Mouse (Mus musculus): ENCODE results near the gene Vps13a. TPM values are rescaled to one million over a fixed set of nuclear protein-coding genes. Genes with fewer than 3 reads are reported as not detected.
"Not testable (repeated sequence)": the region's sequence is repeated elsewhere in the genome, so short reads cannot be mapped to it uniquely, and the experiment has no call there.

Vps13a gene
- total and polyA plus RNA-seq, 3 experiments = 3.2 to 34.9 (median 31.4) TPM

DNA sequence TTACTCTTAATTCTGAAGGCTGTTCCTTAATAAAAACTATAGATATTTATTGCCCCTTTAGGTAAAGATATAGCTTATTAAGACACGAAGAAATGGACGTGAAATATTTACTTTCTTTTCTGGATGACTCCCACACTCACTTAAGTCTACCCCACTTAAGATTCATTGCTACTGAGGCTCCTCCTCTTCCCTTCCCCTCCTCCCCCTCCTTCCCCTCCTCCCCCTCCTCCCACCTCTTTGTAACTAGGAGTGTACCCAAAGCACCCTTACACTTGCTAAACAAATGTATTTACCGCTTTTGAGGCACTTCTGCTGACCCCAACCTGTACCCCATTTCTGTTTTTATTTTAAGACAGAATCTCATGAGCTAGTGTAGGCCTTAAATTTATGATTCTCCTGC, 24.4 kb upstream of the Vps13a start:
- no peaks in the 10 kb centered on the region for H3K79me2 ChIP-seq (replicated peaks; ENCODE audit: control insufficient read depth, insufficient read depth, low read length)
- no peaks in the 10 kb centered on the region for H3K27me3 ChIP-seq (ENCODE audit: control insufficient read depth, insufficient read depth, low read length)
- TF ChIP-seq POLR2A (IDR thresholded peaks at IDR 0.05; ENCODE audit: insufficient read depth, low read depth, low read length) (no peak), EP300 (IDR thresholded peaks at IDR 0.05; ENCODE audit: insufficient read depth, low read depth, low read length) (no peak), CTCF (IDR thresholded peaks at IDR 0.05) (no peak)
- H3K4me1 ChIP-seq (ENCODE audit: control insufficient read depth, insufficient read depth, low read length) = no peaks in the 10 kb centered on the region
- intact Hi-C loops (cut with DNase I) = no loop called here
- 58% methylated on average over 3 of the region's 3 CpGs for WGBS
- H3K27ac ChIP-seq = no peak overlapping the region
- DNase-seq = no peak
- H3K4me3 ChIP-seq = no peak overlapping the region
- H3K9ac ChIP-seq (ENCODE audit: low read depth, low read length) = no peak overlapping the region
- H3K36me3 ChIP-seq (ENCODE audit: control insufficient read depth, insufficient read depth, low read length) = no peaks in the 10 kb centered on the region

DNA sequence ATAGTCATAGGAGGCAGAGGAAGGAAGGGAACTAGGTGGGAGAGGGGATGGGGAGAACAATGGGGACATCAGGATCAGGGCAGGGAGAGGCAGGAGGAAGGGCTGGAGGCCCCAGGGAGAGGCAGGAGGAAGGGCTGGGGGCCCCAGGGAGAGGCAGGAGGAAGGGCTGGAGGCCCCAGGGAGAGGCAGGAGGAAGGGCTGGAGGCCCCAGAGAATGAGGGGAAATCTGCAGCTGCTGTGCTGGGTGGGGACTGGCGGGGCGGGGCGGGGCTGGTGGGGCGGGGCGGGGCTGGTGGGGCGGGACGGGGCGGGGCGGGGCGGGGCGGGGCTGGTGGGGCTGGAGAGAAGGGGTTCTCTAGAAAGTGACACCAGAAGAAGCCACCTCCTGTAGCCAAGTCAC, 23.8 kb upstream of the Vps13a start:
- Histone ChIP-seq H3K27me3 (ENCODE audit: control insufficient read depth, insufficient read depth, low read length) (no peaks in the 10 kb centered on the region), H3K4me1 (ENCODE audit: control insufficient read depth, insufficient read depth, low read length) (no peaks in the 10 kb centered on the region), H3K4me3 (no peak overlapping the region), H3K27ac (no peak overlapping the region), H3K36me3 (ENCODE audit: control insufficient read depth, insufficient read depth, low read length) (no peaks in the 10 kb centered on the region), H3K79me2 (replicated peaks; ENCODE audit: control insufficient read depth, insufficient read depth, low read length) (no peaks in the 10 kb centered on the region), H3K9ac (ENCODE audit: low read depth, low read length) (no peak overlapping the region)
- WGBS = no CpG with 5 or more reads among the region's 11 CpGs
- intact Hi-C loops (cut with DNase I) = no loop called here
- DNase-seq = no peak
- TF ChIP-seq POLR2A (IDR thresholded peaks at IDR 0.05; ENCODE audit: insufficient read depth, low read depth, low read length) (no peak), CTCF (IDR thresholded peaks at IDR 0.05) (no peak), EP300 (IDR thresholded peaks at IDR 0.05; ENCODE audit: insufficient read depth, low read depth, low read length) (no peak)

DNA sequence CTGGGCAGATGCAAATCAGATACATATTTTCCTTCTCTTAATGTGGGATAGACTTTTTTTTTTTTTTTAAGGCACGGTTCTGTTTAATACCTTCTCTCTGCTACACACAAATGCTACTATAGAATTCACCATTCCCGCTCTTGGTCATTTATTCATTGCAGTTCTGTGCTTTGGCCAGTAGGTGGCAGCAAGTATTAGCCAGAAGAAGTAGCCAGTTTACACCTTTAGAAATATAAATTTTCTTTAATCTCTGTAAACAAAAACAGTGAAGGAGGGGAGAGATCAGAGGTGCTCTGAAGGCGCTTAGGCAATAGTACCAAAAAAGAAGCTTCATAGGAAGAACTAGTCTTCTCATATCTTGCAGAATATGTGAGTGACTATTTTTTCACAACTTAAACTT, 22.0 kb upstream of the Vps13a start:
- intact Hi-C loops (cut with DNase I) = loop anchor here (1.0 kb wide), 1 partner anchor 228 kb away; no protein-coding TSS in a partner anchor
- H3K36me3 ChIP-seq (ENCODE audit: control insufficient read depth, insufficient read depth, low read length) = no peaks in the 10 kb centered on the region
- no peak overlapping the region for H3K9ac ChIP-seq (ENCODE audit: low read depth, low read length)
- no peak overlapping the region for H3K4me3 ChIP-seq
- H3K27me3 ChIP-seq (ENCODE audit: control insufficient read depth, insufficient read depth, low read length) = no peaks in the 10 kb centered on the region
- no peak overlapping the region for H3K27ac ChIP-seq
- TF ChIP-seq EP300 (IDR thresholded peaks at IDR 0.05; ENCODE audit: insufficient read depth, low read depth, low read length) (no peak), POLR2A (IDR thresholded peaks at IDR 0.05; ENCODE audit: insufficient read depth, low read depth, low read length) (no peak), CTCF (IDR thresholded peaks at IDR 0.05) (peak; percentile 84)
- H3K79me2 ChIP-seq (replicated peaks; ENCODE audit: control insufficient read depth, insufficient read depth, low read length) = no peaks in the 10 kb centered on the region
- no peaks in the 10 kb centered on the region for H3K4me1 ChIP-seq (ENCODE audit: control insufficient read depth, insufficient read depth, low read length)
- no peak for DNase-seq
- 4% methylated on average over 3 of the region's 3 CpGs for WGBS

DNA sequence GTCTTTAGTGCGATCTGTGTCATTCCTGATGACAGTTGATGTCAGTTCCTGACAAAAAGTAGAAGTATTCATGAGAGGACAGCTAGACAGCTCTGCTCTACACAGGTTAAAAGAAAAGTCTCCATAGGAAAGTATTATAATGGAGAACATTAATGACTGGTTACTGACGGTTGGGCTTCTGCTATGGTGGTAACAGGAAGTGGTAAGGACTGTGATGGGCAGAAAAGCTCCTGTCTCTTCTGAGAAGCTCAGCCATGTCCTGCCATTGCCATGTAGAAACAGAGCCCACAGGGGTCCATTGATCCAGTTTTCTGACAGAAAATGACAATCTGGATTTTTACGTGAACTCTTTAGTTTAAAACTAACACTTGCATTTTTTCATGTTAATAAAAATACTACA, 21.4 kb upstream of the Vps13a start:
- H3K9ac ChIP-seq (ENCODE audit: low read depth, low read length) = no peak overlapping the region
- H3K4me3 ChIP-seq = no peak overlapping the region
- intact Hi-C loops (cut with DNase I) = loop anchor here (1.0 kb wide), 1 partner anchor 228 kb away; no protein-coding TSS in a partner anchor
- H3K36me3 ChIP-seq (ENCODE audit: control insufficient read depth, insufficient read depth, low read length) = no peaks in the 10 kb centered on the region
- no peaks in the 10 kb centered on the region for H3K79me2 ChIP-seq (replicated peaks; ENCODE audit: control insufficient read depth, insufficient read depth, low read length)
- no peak overlapping the region for H3K27ac ChIP-seq
- H3K4me1 ChIP-seq (ENCODE audit: control insufficient read depth, insufficient read depth, low read length) = no peaks in the 10 kb centered on the region
- DNase-seq = no peak
- no peak for TF ChIP-seq POLR2A (IDR thresholded peaks at IDR 0.05; ENCODE audit: insufficient read depth, low read depth, low read length)
- TF ChIP-seq EP300 (IDR thresholded peaks at IDR 0.05; ENCODE audit: insufficient read depth, low read depth, low read length) = no peak
- no peak for TF ChIP-seq CTCF (IDR thresholded peaks at IDR 0.05)
- WGBS = 76% methylated on average over 3 of the region's 3 CpGs
- no peaks in the 10 kb centered on the region for H3K27me3 ChIP-seq (ENCODE audit: control insufficient read depth, insufficient read depth, low read length)

DNA sequence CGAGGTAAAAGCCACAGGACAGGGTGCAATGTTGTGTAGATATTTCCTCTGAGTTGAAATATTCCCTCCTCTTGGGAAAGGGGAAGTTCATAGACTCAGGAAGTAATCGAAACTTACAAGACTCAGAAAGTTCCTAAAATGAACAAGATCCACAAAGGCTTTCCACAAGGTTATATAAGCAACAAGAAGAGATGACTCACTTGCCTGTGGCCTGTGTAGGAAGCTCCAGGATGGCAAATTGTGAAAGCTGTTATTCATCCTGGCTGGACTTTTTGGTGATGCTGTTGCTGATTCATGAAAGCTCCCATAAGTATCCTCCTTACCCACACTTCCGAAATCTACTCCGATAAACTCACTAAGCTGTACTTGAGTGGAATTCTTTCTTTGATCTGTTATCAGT, 17.2 kb upstream of the Vps13a start:
- Histone ChIP-seq H3K27ac (no peak overlapping the region), H3K36me3 (ENCODE audit: control insufficient read depth, insufficient read depth, low read length) (no peaks in the 10 kb centered on the region), H3K4me1 (ENCODE audit: control insufficient read depth, insufficient read depth, low read length) (no peaks in the 10 kb centered on the region), H3K9ac (ENCODE audit: low read depth, low read length) (no peak overlapping the region), H3K4me3 (no peak overlapping the region), H3K79me2 (replicated peaks; ENCODE audit: control insufficient read depth, insufficient read depth, low read length) (no peaks in the 10 kb centered on the region), H3K27me3 (ENCODE audit: control insufficient read depth, insufficient read depth, low read length) (no peaks in the 10 kb centered on the region)
- WGBS = 66% methylated on average over 4 of the region's 4 CpGs
- no peak for DNase-seq
- intact Hi-C loops (cut with DNase I) = no loop called here
- no peak for TF ChIP-seq POLR2A (IDR thresholded peaks at IDR 0.05; ENCODE audit: insufficient read depth, low read depth, low read length)
- no peak for TF ChIP-seq CTCF (IDR thresholded peaks at IDR 0.05)
- TF ChIP-seq EP300 (IDR thresholded peaks at IDR 0.05; ENCODE audit: insufficient read depth, low read depth, low read length) = no peak

DNA sequence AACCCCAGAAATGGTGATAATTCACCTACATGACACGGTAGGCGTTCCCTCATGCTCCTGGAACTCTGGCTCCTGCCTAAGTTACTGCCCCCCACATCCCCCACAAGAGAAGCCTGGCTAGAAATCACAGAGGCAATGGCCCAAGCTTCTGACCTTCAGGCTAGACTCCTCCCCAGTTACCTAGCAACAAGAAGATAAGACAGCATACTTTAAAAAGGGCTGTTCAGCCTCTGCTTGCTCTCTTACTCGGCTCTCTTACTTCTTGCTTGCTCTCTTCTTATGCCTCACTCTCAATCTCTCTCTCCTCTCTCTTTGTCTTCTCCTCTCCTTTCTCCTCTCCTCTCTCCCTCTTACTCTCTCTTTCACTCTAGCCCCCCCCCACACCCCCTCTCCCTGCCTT, 13.8 kb upstream of the Vps13a start:
- H3K36me3 ChIP-seq (ENCODE audit: control insufficient read depth, insufficient read depth, low read length); H3K79me2 ChIP-seq (replicated peaks; ENCODE audit: control insufficient read depth, insufficient read depth, low read length); intact Hi-C loops (cut with DNase I); H3K27ac ChIP-seq; H3K27me3 ChIP-seq (ENCODE audit: control insufficient read depth, insufficient read depth, low read length); DNase-seq; H3K9ac ChIP-seq (ENCODE audit: low read depth, low read length); H3K4me3 ChIP-seq; H3K4me1 ChIP-seq (ENCODE audit: control insufficient read depth, insufficient read depth, low read length): not testable (repeated sequence)
- WGBS = 80% methylated on average over 3 of the region's 3 CpGs

All from heart, adult 2 months (tissue).